Mouse (Mus musculus) kidney, embryonic 16.5 days (tissue): ENCODE measurements around the gene Fam221b. TPM values are rescaled to one million over a fixed set of nuclear protein-coding genes. Genes with fewer than 3 reads are reported as not detected.

Experiments used
- ATAC-seq: fragments of 200-750 bp; cut with Nextera tagmentation; 2 replicates; pipeline ENCODE4 v1.8.0; 2017; ENCODE audit warnings: moderate TSS enrichment; ENCODE audit not compliant: low FRiP score, low TSS enrichment
- H3K27ac ChIP-seq: fragments of 300-500 bp; sonication (generic); 2 replicates; pipeline ENCODE4 v1.5.1; 2014; ENCODE audit warnings: low read length
- H3K27me3 ChIP-seq: fragments of 300-500 bp; sonication (generic); 2 replicates; pipeline ENCODE4 v1.6.1; 2014; ENCODE audit warnings: low read length, control low read depth, mixed read lengths; ENCODE audit not compliant: insufficient read depth
- H3K36me3 ChIP-seq: fragments of 300-500 bp; sonication (generic); 2 replicates; pipeline ENCODE4 v1.6.1; 2014; ENCODE audit warnings: low read length, control low read depth, mixed read lengths; ENCODE audit not compliant: insufficient read depth
- H3K4me1 ChIP-seq: fragments of 300-500 bp; sonication (generic); 2 replicates; pipeline ENCODE4 v1.6.1; 2014; ENCODE audit warnings: low read length, control low read depth, mixed read lengths; ENCODE audit not compliant: insufficient read depth
- H3K4me2 ChIP-seq: fragments of 300-500 bp; sonication (generic); replicated peaks from 2 replicates; pipeline ENCODE4 v1.6.1; 2014; ENCODE audit warnings: low read depth, low read length
- H3K4me3 ChIP-seq: fragments of 300-500 bp; sonication (generic); 2 replicates; pipeline ENCODE4 v1.5.1; 2014; ENCODE audit warnings: mild to moderate bottlenecking, low read length
- H3K9ac ChIP-seq: fragments of 300-500 bp; sonication (generic); replicated peaks from 2 replicates; pipeline ENCODE4 v1.6.1; 2014; ENCODE audit warnings: low read length
- H3K9me3 ChIP-seq: fragments of 300-500 bp; sonication (generic); 2 replicates; pipeline ENCODE4 v1.6.1; 2016; ENCODE audit warnings: low read length, control low read depth
- WGBS: fragments of 180-500 bp; shearing (Covaris S2); extraction: QIAGEN DNeasy Blood & Tissue Kit; methylation state at CpG from one replicate; pipeline ENCODE4 v1.1.7; 2014; 5-methylcytosine and 5-hydroxymethylcytosine counted together
- microRNA-seq: library from miRNA; unstranded; fragments of <30 nt; microRNA quantifications from one replicate; pipeline ENCODE4, GENCODE M21; 2016
- polyA plus RNA-seq: library from polyadenylated mRNA; unstranded; fragments of >200 nt; fragmentation: Nextera tagmentation; extraction: Ambion mirVana; gene quantifications from 2 replicates; pipeline ENCODE4 v1.2.1, GENCODE M21; 2015

Gene Fam221b
- polyA plus RNA-seq, 1 experiment from 2014 or later: 1.6 TPM

DNA sequence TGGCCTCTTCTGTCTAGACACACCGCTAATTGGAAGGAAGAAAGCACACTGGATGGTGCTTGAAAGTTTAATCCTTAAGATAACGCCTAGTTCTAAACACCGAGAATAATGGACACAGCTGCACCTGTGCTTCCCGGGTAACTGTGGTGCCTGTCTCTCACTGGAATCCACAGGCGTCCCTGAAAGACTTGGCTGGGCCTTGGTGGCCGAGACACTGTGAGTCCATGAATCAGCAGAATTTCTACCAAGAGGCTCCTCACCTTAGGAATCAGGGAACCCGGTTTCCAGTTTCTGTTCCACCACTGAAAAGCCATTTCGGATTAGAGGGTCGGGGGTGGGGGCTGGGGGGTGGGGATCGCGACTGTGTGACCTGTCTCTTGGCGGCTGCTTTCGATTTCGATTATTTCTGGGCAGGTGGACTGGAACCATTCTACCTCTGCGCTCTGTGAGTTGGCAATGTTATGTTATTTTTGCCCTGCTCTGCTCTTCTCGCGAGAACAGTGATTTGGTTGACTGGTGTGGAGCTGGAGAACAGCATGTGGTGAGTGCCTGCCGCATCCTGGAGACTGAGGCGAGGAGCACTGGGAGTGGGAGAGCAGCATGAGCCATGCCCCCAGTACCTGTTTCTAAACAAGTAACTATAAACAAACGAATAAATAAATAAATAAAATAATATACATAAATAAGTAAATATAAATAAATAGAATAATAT is 39.7 kb downstream of the Fam221b start:
- no peak for ATAC-seq
- Histone ChIP-seq H3K9ac (no peak overlapping the region), H3K4me3 (no peak overlapping the region), H3K4me2 (no peak overlapping the region), H3K9me3 (peaks cover 22% of the 10 kb centered on the region), H3K4me1 (peaks cover 22% of the 10 kb centered on the region), H3K36me3 (no peaks in the 10 kb centered on the region), H3K27me3 (no peaks in the 10 kb centered on the region), H3K27ac (no peak overlapping the region)
- 48% methylated on average over 20 of the region's 20 CpGs for WGBS

GRCm38 (mm10) chr4:43620146-43620778 is 48.7 kb downstream of the Fam221b start:
- no peaks in the 10 kb centered on the region for H3K4me1 ChIP-seq
- no peak overlapping the region for H3K9ac ChIP-seq
- H3K27ac ChIP-seq: no peak overlapping the region
- no peaks in the 10 kb centered on the region for H3K27me3 ChIP-seq
- H3K4me3 ChIP-seq: no peak overlapping the region
- peaks cover 8% of the 10 kb centered on the region for H3K9me3 ChIP-seq
- ATAC-seq: no peak
- H3K36me3 ChIP-seq: no peaks in the 10 kb centered on the region
- 64% methylated on average over 4 of the region's 4 CpGs for WGBS
- H3K4me2 ChIP-seq: no peak overlapping the region

DNA sequence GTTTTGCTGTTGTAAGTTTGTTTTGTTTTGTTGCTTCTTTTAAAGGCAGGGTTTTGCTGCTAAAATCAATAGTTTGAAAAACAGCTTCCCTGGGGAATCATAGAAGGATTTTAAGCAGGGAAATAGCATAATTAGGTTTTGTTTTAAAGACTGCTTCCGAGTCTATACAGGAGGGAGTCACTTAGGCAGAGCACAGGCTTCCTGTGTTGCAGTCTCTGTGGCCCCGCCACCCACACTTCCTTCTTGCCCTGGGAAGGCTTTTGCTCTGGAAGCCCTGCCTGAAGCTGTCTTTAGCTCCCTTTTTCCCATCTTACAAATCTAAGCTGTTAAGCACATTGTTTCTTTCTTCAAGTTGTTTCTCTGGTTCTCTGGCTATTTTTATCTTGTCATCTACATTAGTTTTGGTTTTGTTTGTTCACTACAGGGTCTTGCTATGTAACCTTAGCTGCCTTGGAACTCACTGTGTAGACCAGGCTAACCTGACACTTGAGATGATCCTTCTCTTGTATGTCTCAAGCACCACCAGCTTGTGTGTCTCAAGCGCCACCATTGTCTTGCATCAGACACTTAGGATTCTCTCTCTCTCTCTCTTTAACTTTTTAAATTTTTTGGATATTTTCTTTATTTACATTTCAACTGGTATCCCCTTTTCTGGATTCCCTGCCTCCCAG is 55.8 kb downstream of the Fam221b start:
- WGBS: 64% methylated on average over 3 of the region's 3 CpGs
- Histone ChIP-seq H3K4me3 (no peak overlapping the region), H3K36me3 (no peaks in the 10 kb centered on the region), H3K27ac (no peak overlapping the region), H3K9ac (no peak overlapping the region), H3K4me2 (no peak overlapping the region), H3K9me3 (no peaks in the 10 kb centered on the region), H3K27me3 (no peaks in the 10 kb centered on the region), H3K4me1 (no peaks in the 10 kb centered on the region)
- ATAC-seq: no peak

GRCm38 (mm10) chr4:43612534-43612933 is 56.4 kb downstream of the Fam221b start:
- H3K9ac ChIP-seq: no peak overlapping the region
- no peak overlapping the region for H3K4me2 ChIP-seq
- no peaks in the 10 kb centered on the region for H3K4me1 ChIP-seq
- H3K27ac ChIP-seq: no peak overlapping the region
- H3K27me3 ChIP-seq: no peaks in the 10 kb centered on the region
- H3K9me3 ChIP-seq: no peaks in the 10 kb centered on the region
- H3K4me3 ChIP-seq: no peak overlapping the region
- ATAC-seq: no peak
- 72% methylated on average over 10 of the region's 10 CpGs for WGBS
- no peaks in the 10 kb centered on the region for H3K36me3 ChIP-seq

Small RNAs within 50 kb of the gene (microRNA-seq; reads per million reads assigned to microRNA genes)
- gene Gm25262: 0.47 reads per million

Other genes with a start within 250 kb of the Fam221b start
- 0.30 and 0.50 TPM in 2 replicates for gene Fam166b, start 240.0 kb downstream of the Fam221b start, polyA plus RNA-seq
- 3.0 and 3.5 TPM in 2 replicates for gene Tesk1, start 227.2 kb downstream of the Fam221b start, polyA plus RNA-seq
- 3.3 and 4.1 TPM in 2 replicates for gene Cd72, start 214.5 kb downstream of the Fam221b start, polyA plus RNA-seq
- not detected in 2 replicates for gene Sit1, start 185.4 kb downstream of the Fam221b start, polyA plus RNA-seq
- 73.5 and 89.4 TPM in 2 replicates for gene Ccdc107, start 176.2 kb downstream of the Fam221b start, polyA plus RNA-seq
- 45.3 and 47.7 TPM in 2 replicates for gene Arhgef39, start 169.4 kb downstream of the Fam221b start, polyA plus RNA-seq
- gene Car9, start 162.2 kb downstream of the Fam221b start, polyA plus RNA-seq: 1.5 and 2.7 TPM in 2 replicates
- gene Tpm2, start 145.4 kb downstream of the Fam221b start, polyA plus RNA-seq: 233 and 312 TPM in 2 replicates
- 80.2 and 83.0 TPM in 2 replicates for gene Creb3, start 106.8 kb downstream of the Fam221b start, polyA plus RNA-seq
- 66.5 and 69.1 TPM in 2 replicates for gene Tln1, start 106.5 kb downstream of the Fam221b start, polyA plus RNA-seq
- 32.3 and 33.0 TPM in 2 replicates for gene Rgp1, start 90.4 kb downstream of the Fam221b start, polyA plus RNA-seq
- 25.8 and 26.3 TPM in 2 replicates for gene Gba2, start 90.3 kb downstream of the Fam221b start, polyA plus RNA-seq
- gene Msmp, start 84.7 kb downstream of the Fam221b start, polyA plus RNA-seq: 0.89 and 3.1 TPM in 2 replicates
- 9.1 and 9.5 TPM in 2 replicates for gene Npr2, start 37.2 kb downstream of the Fam221b start, polyA plus RNA-seq
- gene Spag8, start 15.6 kb downstream of the Fam221b start, polyA plus RNA-seq: 1.4 TPM in 2 replicates
- gene Hint2, start 12.7 kb downstream of the Fam221b start, polyA plus RNA-seq: 125 and 134 TPM in 2 replicates
- gene Tmem8b, start 174 bp downstream of the Fam221b start, polyA plus RNA-seq: 2.8 and 4.7 TPM in 2 replicates
- gene Olfr70, start 31.7 kb upstream of the Fam221b start, polyA plus RNA-seq: not detected in 2 replicates
- gene Olfr71, start 41.1 kb upstream of the Fam221b start, polyA plus RNA-seq: not detected in 2 replicates
- gene Hrct1, start 58.0 kb upstream of the Fam221b start, polyA plus RNA-seq: 1.1 and 1.3 TPM in 2 replicates
- 0.17 and 0.20 TPM in 2 replicates for gene Spaar, start 60.9 kb upstream of the Fam221b start, polyA plus RNA-seq
- gene Olfr159, start 101.9 kb upstream of the Fam221b start, polyA plus RNA-seq: not detected in 2 replicates
- gene Olfr156, start 154.8 kb upstream of the Fam221b start, polyA plus RNA-seq: not detected in 2 replicates
- gene Olfr157, start 171.1 kb upstream of the Fam221b start, polyA plus RNA-seq: not detected in 2 replicates
- gene Olfr155, start 182.4 kb upstream of the Fam221b start, polyA plus RNA-seq: not detected in 2 replicates
- gene Reck, start 206.4 kb upstream of the Fam221b start, polyA plus RNA-seq: 27.2 and 28.5 TPM in 2 replicates